Mouse (Mus musculus) heart, adult 8-10 months (tissue): ENCODE measurements around the gene Gm813. TPM values are rescaled to one million over a fixed set of nuclear protein-coding genes. Genes with fewer than 3 reads are reported as not detected.

Experiments used
- DNase-seq: peaks from one replicate; pipeline ENCODE4 v3.0.0; 2022; ENCODE audit warnings: low spot score
- total RNA-seq, 4 experiments: library from RNA; stranded (reverse); gene quantifications; 2 replicates each; pipeline ENCODE4 v1.2.4; 2022

Gene Gm813
- total RNA-seq, 4 experiments from 2014 or later, result not detected

GRCm38 (mm10) chr16:58604680-58605079 is 12.1 kb downstream of the Gm813 start:
- DNase-seq, result no peak

- no peak for DNase-seq
Measured at GRCm38 (mm10) chr16:58603831-58604230, 12.9 kb downstream of the Gm813 start.

GRCm38 (mm10) chr16:58600846-58601245 is 15.9 kb downstream of the Gm813 start:
- peak; percentile 3 for DNase-seq

GRCm38 (mm10) chr16:58591299-58591698 is 25.5 kb downstream of the Gm813 start:
- no peak for DNase-seq

GRCm38 (mm10) chr16:58589444-58589843 is 27.3 kb downstream of the Gm813 start:
- DNase-seq, result no peak

GRCm38 (mm10) chr16:58573949-58574722 is 42.6 kb downstream of the Gm813 start:
- no peak for DNase-seq

- no peak for DNase-seq
Measured at GRCm38 (mm10) chr16:58570694-58571264, 46.0 kb downstream of the Gm813 start.

Other genes starting within 250 kb of the Gm813 start
- 10 to 100 TPM; 13.2 to 14.4 (median 14.1) TPM for gene Dcbld2, start 208.5 kb downstream of the Gm813 start, total RNA-seq
- 10 to 100 TPM; 38.1 to 49.1 (median 44.8) TPM for gene St3gal6, start 92.7 kb downstream of the Gm813 start, total RNA-seq
- not detected for gene E330017A01Rik, start 21.8 kb upstream of the Gm813 start, total RNA-seq
- gene Cpox, start 53.3 kb upstream of the Gm813 start, total RNA-seq, result 10 to 100 TPM; 39.1 to 46.8 (median 41.3) TPM
- not detected for gene Gpr15, start 102.1 kb upstream of the Gm813 start, total RNA-seq
- gene Cldnd1, start 110.9 kb upstream of the Gm813 start, total RNA-seq, result 10 to 100 TPM; 48.4 to 52.1 (median 49.0) TPM
- not detected for gene Olfr172, start 146.2 kb upstream of the Gm813 start, total RNA-seq
- gene Olfr173, start 183.3 kb upstream of the Gm813 start, total RNA-seq, result not detected
- gene Olfr175-ps1, start 209.8 kb upstream of the Gm813 start, total RNA-seq, result not detected